Mouse (Mus musculus) myocyte (in vitro differentiated cells): Measurements from ENCODE around the gene Strn4. TPM values are rescaled to one million over a fixed set of nuclear protein-coding genes. Genes with fewer than 3 reads are reported as not detected.
A peak's percentile ranks its signal among the peaks of the same experiment; 100 is the strongest.

ENCODE experiments used
- H3K27me3 ChIP-seq: one replicate; pipeline ENCODE4 v1.6.1; 2011; ENCODE audit not compliant: control insufficient read depth, insufficient read depth, insufficient read length
- H3K36me3 ChIP-seq: one replicate; pipeline ENCODE4 v1.6.1; 2011; ENCODE audit not compliant: control insufficient read depth, insufficient read depth
- H3K4me2 ChIP-seq: one replicate; pipeline ENCODE4 v1.6.1; 2011; ENCODE audit warnings: low read depth, control low read depth
- H3K4me3 ChIP-seq: one replicate; pipeline ENCODE4 v1.5.1; 2011; ENCODE audit warnings: mild to moderate bottlenecking, control low read depth, moderate library complexity
- H3K79me2 ChIP-seq: one replicate; pipeline ENCODE4 v1.6.1; 2011; ENCODE audit not compliant: control insufficient read depth, insufficient read depth
- H3ac ChIP-seq: one replicate; pipeline ENCODE4 v1.6.1; 2011; ENCODE audit not compliant: control insufficient read depth, insufficient read length
- CEBPB ChIP-seq: IDR thresholded peaks from 2 replicates; pipeline ENCODE4 v1.6.1; 2011; ENCODE audit warnings: mild to moderate bottlenecking, moderate library complexity; ENCODE audit not compliant: poor library complexity, insufficient read depth, severe bottlenecking
- E2F4 ChIP-seq: IDR thresholded peaks from one replicate; pipeline ENCODE4 v1.6.1; 2011; ENCODE audit warnings: mild to moderate bottlenecking, control low read depth, moderate library complexity; ENCODE audit not compliant: insufficient read depth
- MAX ChIP-seq: IDR thresholded peaks from one replicate; pipeline ENCODE4 v1.6.1; 2011; ENCODE audit warnings: low read depth, mild to moderate bottlenecking, control low read depth
- MYOD1 ChIP-seq, 3 experiments: IDR thresholded peaks; one replicate each; pipeline ENCODE4 v1.6.1; 2011; ENCODE audit warnings: control low read depth in 2 of 3, low read depth in 2 of 3, mild to moderate bottlenecking in 2 of 3, moderate library complexity in 1 of 3; ENCODE audit not compliant: insufficient read length in 2 of 3, control insufficient read depth in 1 of 3
- MYOG ChIP-seq, 3 experiments: IDR thresholded peaks; one replicate each; pipeline ENCODE4 v1.6.1; 2011; ENCODE audit warnings: control low read depth in 2 of 3, low read depth in 2 of 3, mild to moderate bottlenecking in 2 of 3; ENCODE audit not compliant: insufficient read length in 2 of 3, control insufficient read depth in 1 of 3, insufficient read depth in 1 of 3
- POLR2A ChIP-seq: IDR thresholded peaks from one replicate; pipeline ENCODE4 v1.6.1; 2011; ENCODE audit warnings: low read depth, mild to moderate bottlenecking, control low read depth, moderate library complexity; ENCODE audit not compliant: insufficient read length
- POLR2AphosphoS2 ChIP-seq: IDR thresholded peaks from one replicate; pipeline ENCODE4 v1.6.1; 2011; ENCODE audit warnings: low read depth, control low read depth; ENCODE audit not compliant: insufficient read length
- REST ChIP-seq: IDR thresholded peaks from one replicate; pipeline ENCODE4 v1.6.1; 2011; ENCODE audit warnings: mild to moderate bottlenecking, control low read depth, moderate library complexity; ENCODE audit not compliant: insufficient read depth, insufficient read length
- SRF ChIP-seq: IDR thresholded peaks from one replicate; pipeline ENCODE4 v1.6.1; 2011; ENCODE audit warnings: low read depth; ENCODE audit not compliant: control insufficient read depth, insufficient read length
- TCF12 ChIP-seq: IDR thresholded peaks from one replicate; pipeline ENCODE4 v1.6.1; 2011; ENCODE audit warnings: mild to moderate bottlenecking, control low read depth; ENCODE audit not compliant: poor library complexity, insufficient read depth, severe bottlenecking
- TCF3 ChIP-seq: IDR thresholded peaks from one replicate; pipeline ENCODE4 v1.6.1; 2011; ENCODE audit warnings: low read depth, control low read depth; ENCODE audit not compliant: insufficient read length
- USF1 ChIP-seq: IDR thresholded peaks from one replicate; pipeline ENCODE4 v1.6.1; 2011; ENCODE audit warnings: low read depth, mild to moderate bottlenecking, control low read depth, moderate library complexity
- polyA plus RNA-seq: library from polyadenylated mRNA; unstranded; fragments of >200 nt; fragmentation: generic; extraction: Trizol; gene quantifications from one replicate; pipeline ENCODE4 v1.2.1, GENCODE M21; 2012; ENCODE audit warnings: missing spikeins

Strn4 gene
- polyA plus RNA-seq, 1 experiment, result 51.8 TPM

DNA sequence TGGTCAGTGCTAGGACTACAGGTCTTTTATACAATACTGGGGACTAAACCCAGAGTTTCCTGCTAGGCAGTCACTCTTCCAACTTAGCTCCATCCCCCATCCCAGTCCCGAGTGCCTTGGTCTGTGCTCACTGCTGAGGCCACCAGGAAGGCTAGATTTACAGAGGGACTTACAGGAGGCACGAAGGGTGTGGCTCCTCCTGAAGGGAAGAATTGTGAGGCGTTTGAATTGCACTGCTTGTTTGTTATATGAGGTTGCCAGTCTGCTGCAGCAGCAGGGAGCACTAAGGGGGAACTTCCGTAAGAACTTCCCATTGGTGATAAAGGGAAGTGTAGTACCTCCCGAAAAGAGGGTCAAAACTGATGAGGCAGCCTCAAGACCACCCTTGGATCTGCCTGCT lies 64.9 kb downstream of the Strn4 start:
- peaks cover 2% of the 10 kb centered on the region for H3K79me2 ChIP-seq
- TF ChIP-seq MYOD1 (IDR thresholded peaks at IDR 0.05; ENCODE audit: control insufficient read depth in 1 of 3, insufficient read length in 2 of 3, low read depth in 2 of 3) (no peak), MYOG (IDR thresholded peaks at IDR 0.05; ENCODE audit: control insufficient read depth in 1 of 3, insufficient read depth in 1 of 3, insufficient read length in 2 of 3, low read depth in 2 of 3) (no peak), CEBPB (no peak), POLR2A (no peak), SRF (no peak), REST (no peak), USF1 (no peak), TCF12 (no peak), TCF3 (no peak), MAX (no peak), POLR2AphosphoS2 (no peak), E2F4 (no peak)
- H3K36me3 ChIP-seq, result no peaks in the 10 kb centered on the region
- peak overlapping the region; percentile 28 for H3K4me2 ChIP-seq
- no peak overlapping the region for H3K4me3 ChIP-seq
- H3ac ChIP-seq, result no peak overlapping the region
- H3K27me3 ChIP-seq, result no peaks in the 10 kb centered on the region

DNA sequence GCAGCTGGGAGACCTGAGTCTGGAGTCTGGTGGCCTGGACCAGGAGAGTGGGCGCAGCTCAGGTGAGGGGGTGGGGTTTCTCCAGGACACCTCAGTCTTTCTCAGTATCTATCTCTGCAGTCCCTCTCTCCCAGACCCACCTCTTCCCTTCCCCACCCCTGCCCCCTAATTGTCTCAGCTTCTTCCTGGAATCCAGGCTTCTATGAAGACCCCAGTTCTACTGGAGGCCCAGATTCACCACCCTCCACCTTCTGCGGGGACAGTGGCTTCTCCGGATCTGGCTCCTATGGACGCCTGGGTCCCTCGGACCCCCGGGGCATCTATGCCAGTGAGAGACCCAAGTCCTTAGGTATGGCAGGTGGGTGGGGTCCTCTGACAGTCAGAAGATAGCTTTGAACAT lies 67.5 kb downstream of the Strn4 start:
- H3K4me3 ChIP-seq, result no peak overlapping the region
- H3ac ChIP-seq, result no peak overlapping the region
- H3K4me2 ChIP-seq, result no peak overlapping the region
- no peaks in the 10 kb centered on the region for H3K79me2 ChIP-seq
- no peak for TF ChIP-seq POLR2AphosphoS2
- TF ChIP-seq MYOD1 (IDR thresholded peaks at IDR 0.05; ENCODE audit: control insufficient read depth in 1 of 3, insufficient read length in 2 of 3, low read depth in 2 of 3), result no peak
- TF ChIP-seq SRF, result no peak
- no peak for TF ChIP-seq E2F4
- no peak for TF ChIP-seq POLR2A
- no peak for TF ChIP-seq REST
- no peak for TF ChIP-seq CEBPB
- no peak for TF ChIP-seq USF1
- no peak for TF ChIP-seq MAX
- no peak for TF ChIP-seq MYOG (IDR thresholded peaks at IDR 0.05; ENCODE audit: control insufficient read depth in 1 of 3, insufficient read depth in 1 of 3, insufficient read length in 2 of 3, low read depth in 2 of 3)
- TF ChIP-seq TCF3, result no peak
- no peaks in the 10 kb centered on the region for H3K27me3 ChIP-seq
- no peaks in the 10 kb centered on the region for H3K36me3 ChIP-seq

DNA sequence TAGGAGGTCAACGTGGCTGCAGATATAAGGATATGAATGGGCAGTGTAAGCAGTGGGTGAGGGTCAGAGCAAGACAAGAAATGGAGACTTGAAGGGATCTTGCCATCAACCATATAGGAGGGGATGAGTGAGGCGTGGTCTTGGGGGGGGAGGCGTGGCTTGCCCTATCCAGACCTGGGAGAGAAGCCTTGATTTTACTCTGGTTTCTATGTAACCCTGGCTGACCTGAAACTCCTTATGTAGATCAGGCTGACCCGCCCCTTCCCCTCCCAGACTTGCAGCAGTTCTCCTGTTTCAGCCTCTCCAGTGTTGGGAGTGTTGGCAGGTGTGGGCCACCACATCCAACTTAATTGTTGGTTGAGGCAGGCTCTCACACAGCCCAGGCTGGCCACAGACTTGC lies 68.6 kb downstream of the Strn4 start:
- H3K4me3 ChIP-seq, result no peak overlapping the region
- H3K4me2 ChIP-seq, result no peak overlapping the region
- no peaks in the 10 kb centered on the region for H3K79me2 ChIP-seq
- H3K36me3 ChIP-seq, result no peaks in the 10 kb centered on the region
- H3ac ChIP-seq, result no peak overlapping the region
- no peaks in the 10 kb centered on the region for H3K27me3 ChIP-seq
- TF ChIP-seq MYOD1 (IDR thresholded peaks at IDR 0.05; ENCODE audit: control insufficient read depth in 1 of 3, insufficient read length in 2 of 3, low read depth in 2 of 3) (no peak), REST (no peak), MAX (no peak), USF1 (no peak), E2F4 (no peak), MYOG (IDR thresholded peaks at IDR 0.05; ENCODE audit: control insufficient read depth in 1 of 3, insufficient read depth in 1 of 3, insufficient read length in 2 of 3, low read depth in 2 of 3) (no peak), TCF3 (no peak), TCF12 (no peak), POLR2AphosphoS2 (no peak), CEBPB (no peak), SRF (no peak), POLR2A (no peak)

DNA sequence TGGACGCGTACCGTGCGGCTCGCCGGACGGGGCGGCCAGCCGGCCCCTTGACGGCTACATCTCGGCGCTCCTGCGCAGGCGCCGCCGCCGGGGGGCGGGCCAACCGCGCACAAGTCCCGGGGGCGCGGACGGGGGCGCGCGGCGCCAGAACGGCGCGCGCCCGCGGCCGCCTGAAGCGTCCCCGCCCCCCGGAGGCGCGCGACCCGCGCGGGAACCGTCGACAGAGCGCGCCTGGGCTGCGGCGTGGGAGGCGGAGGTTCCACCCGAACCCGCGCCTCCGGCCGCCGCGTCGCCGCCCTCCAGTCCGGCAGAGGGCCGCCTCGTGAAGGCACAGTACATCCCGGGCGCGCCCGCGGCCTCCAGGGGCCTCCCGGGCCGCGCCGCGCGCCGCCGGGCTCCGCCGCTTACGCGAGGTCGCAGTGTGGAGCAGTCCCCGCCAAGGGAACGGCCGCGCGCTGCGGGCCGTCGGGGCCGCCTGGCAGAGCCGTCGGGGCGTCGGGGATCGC lies 69.6 kb downstream of the Strn4 start:
- Histone ChIP-seq H3K4me2 (no peak overlapping the region), H3K79me2 (no peaks in the 10 kb centered on the region), H3K27me3 (no peaks in the 10 kb centered on the region), H3ac (no peak overlapping the region), H3K36me3 (no peaks in the 10 kb centered on the region), H3K4me3 (no peak overlapping the region)
- TF ChIP-seq SRF (no peak), TCF3 (no peak), POLR2A (no peak), TCF12 (no peak), USF1 (no peak), MYOG (IDR thresholded peaks at IDR 0.05; ENCODE audit: control insufficient read depth in 1 of 3, insufficient read depth in 1 of 3, insufficient read length in 2 of 3, low read depth in 2 of 3) (no peak), CEBPB (no peak), MAX (no peak), POLR2AphosphoS2 (no peak), E2F4 (no peak), REST (no peak), MYOD1 (IDR thresholded peaks at IDR 0.05; ENCODE audit: control insufficient read depth in 1 of 3, insufficient read length in 2 of 3, low read depth in 2 of 3) (no peak)
